Mouse (Mus musculus) MEL (cell line): ENCODE measurements around the gene Cacna1c. TPM values are rescaled to one million over a fixed set of nuclear protein-coding genes. Genes with fewer than 3 reads are reported as not detected.

Experiments
- DNase-seq: peaks from one replicate; pipeline ENCODE4 v3.0.0; 2011; ENCODE audit warnings: low read depth, low spot score
- H3K27ac ChIP-seq: 2 replicates; pipeline ENCODE4 v1.5.1; 2012; ENCODE audit warnings: low read depth, mild to moderate bottlenecking, control low read depth, low read length, moderate library complexity; ENCODE audit not compliant: control insufficient read depth
- H3K27me3 ChIP-seq, 2 experiments: fragments of 150-350 bp in 1 of 2; sonication (generic) in 1 of 2; 2 replicates each; pipeline ENCODE4 v1.6.1; 2012; ENCODE audit warnings: low read length in 2 of 2, mild to moderate bottlenecking in 2 of 2, improper control_type of control experiment in 1 of 2, moderate library complexity in 1 of 2; ENCODE audit not compliant: insufficient read depth in 2 of 2, control insufficient read depth in 1 of 2
- H3K36me3 ChIP-seq, 2 experiments: 2 replicates each; pipeline ENCODE4 v1.6.1; 2012 to 2014; ENCODE audit warnings: low read length in 2 of 2, improper control_type of control experiment in 1 of 2, inconsistent platforms in 1 of 2, mild to moderate bottlenecking in 1 of 2; ENCODE audit not compliant: insufficient read depth in 2 of 2, control insufficient read depth in 1 of 2
- H3K4me1 ChIP-seq, 2 experiments: fragments of 150-350 bp in 1 of 2; sonication (generic) in 1 of 2; 2 replicates each; pipeline ENCODE4 v1.6.1; 2012; ENCODE audit warnings: low read length in 2 of 2, improper control_type of control experiment in 1 of 2, mild to moderate bottlenecking in 1 of 2; ENCODE audit not compliant: insufficient read depth in 2 of 2, control insufficient read depth in 1 of 2
- H3K4me3 ChIP-seq, 2 experiments: fragments of 150-350 bp in 1 of 2; sonication (generic) in 1 of 2; 2 replicates each; pipeline ENCODE4 v1.5.1; 2012; ENCODE audit warnings: low read depth in 2 of 2, low read length in 2 of 2, mild to moderate bottlenecking in 2 of 2, moderate library complexity in 2 of 2, control low read depth in 1 of 2, improper control_type of control experiment in 1 of 2; ENCODE audit not compliant: control insufficient read depth in 1 of 2, insufficient read depth in 1 of 2
- H3K79me2 ChIP-seq: 2 replicates; pipeline ENCODE4 v1.6.1; 2012; ENCODE audit warnings: mild to moderate bottlenecking, low read length, moderate library complexity; ENCODE audit not compliant: control insufficient read depth, poor library complexity, insufficient read depth
- H3K9ac ChIP-seq: 2 replicates; pipeline ENCODE4 v1.6.1; 2012; ENCODE audit warnings: low read depth, mild to moderate bottlenecking, control low read depth, low read length, moderate library complexity; ENCODE audit not compliant: control insufficient read depth, poor library complexity, severe bottlenecking
- H3K9me3 ChIP-seq: fragments of 150-350 bp; sonication (generic); replicated peaks from 2 replicates; pipeline ENCODE4 v1.6.1; 2012; ENCODE audit warnings: mild to moderate bottlenecking, low read length, improper control_type of control experiment, moderate library complexity; ENCODE audit not compliant: insufficient read depth
- BHLHE40 ChIP-seq: IDR thresholded peaks from 2 replicates; pipeline ENCODE4 v1.6.1; 2012; ENCODE audit warnings: low read depth, mild to moderate bottlenecking, inconsistent platforms, low read length, improper control_type of control experiment, borderline replicate concordance
- E2F4 ChIP-seq: IDR thresholded peaks from 2 replicates; pipeline ENCODE4 v1.6.1; 2011; ENCODE audit warnings: low read depth, low read length, improper control_type of control experiment, borderline replicate concordance
- EP300 ChIP-seq, 2 experiments: IDR thresholded peaks; 2 replicates each; pipeline ENCODE4 v1.6.1; 2011; ENCODE audit warnings: improper control_type of control experiment in 2 of 2, low read length in 2 of 2, low read depth in 1 of 2, mild to moderate bottlenecking in 1 of 2
- ETS1 ChIP-seq: IDR thresholded peaks from 2 replicates; pipeline ENCODE4 v1.6.1; 2012; ENCODE audit warnings: low read depth, mild to moderate bottlenecking, inconsistent platforms, low read length, improper control_type of control experiment, moderate library complexity
- GABPA ChIP-seq: IDR thresholded peaks from 2 replicates; pipeline ENCODE4 v1.6.1; 2012; ENCODE audit warnings: low read depth, mild to moderate bottlenecking, inconsistent platforms, low read length, improper control_type of control experiment, moderate library complexity
- HCFC1 ChIP-seq: IDR thresholded peaks from 2 replicates; pipeline ENCODE4 v1.6.1; 2012; ENCODE audit warnings: low read depth, mild to moderate bottlenecking, inconsistent platforms, low read length, improper control_type of control experiment, moderate library complexity
- JUND ChIP-seq: IDR thresholded peaks from 2 replicates; pipeline ENCODE4 v1.6.1; 2011; ENCODE audit warnings: low read depth, mild to moderate bottlenecking, improper control_type of control experiment, low read length
- KAT2A ChIP-seq: conservative IDR thresholded peaks from 2 replicates; pipeline ENCODE4 v1.6.1; 2012; ENCODE audit warnings: low read depth, low read length, improper control_type of control experiment, inconsistent platforms
- MAFK ChIP-seq: IDR thresholded peaks from 2 replicates; pipeline ENCODE4 v1.6.1; 2011; ENCODE audit warnings: low read depth, mild to moderate bottlenecking, low read length, improper control_type of control experiment, borderline replicate concordance
- MAZ ChIP-seq: IDR thresholded peaks from 2 replicates; pipeline ENCODE4 v1.6.1; 2012; ENCODE audit warnings: low read depth, mild to moderate bottlenecking, inconsistent platforms, low read length, improper control_type of control experiment
- MEF2A ChIP-seq: IDR thresholded peaks from 2 replicates; pipeline ENCODE4 v1.6.1; 2014; ENCODE audit warnings: low read depth, mild to moderate bottlenecking, inconsistent platforms, low read length, improper control_type of control experiment; ENCODE audit not compliant: poor library complexity, insufficient replicate concordance, severe bottlenecking; ENCODE audit errors: extremely low read depth
- MXI1 ChIP-seq: IDR thresholded peaks from 2 replicates; pipeline ENCODE4 v1.6.1; 2011; ENCODE audit warnings: mild to moderate bottlenecking, low read depth, low read length, improper control_type of control experiment
- MYC ChIP-seq: IDR thresholded peaks from 2 replicates; pipeline ENCODE4 v1.6.1; 2011; ENCODE audit warnings: low read depth, mild to moderate bottlenecking, low read length, improper control_type of control experiment, moderate library complexity
- NRF1 ChIP-seq: IDR thresholded peaks from 2 replicates; pipeline ENCODE4 v1.6.1; 2014; ENCODE audit warnings: low read depth, mild to moderate bottlenecking, inconsistent platforms, low read length, improper control_type of control experiment, moderate library complexity; ENCODE audit not compliant: poor library complexity, insufficient read depth, severe bottlenecking
- POLR2A ChIP-seq, 2 experiments: IDR thresholded peaks; 2 replicates each; pipeline ENCODE4 v1.6.1; 2011 to 2012; ENCODE audit warnings: low read length in 2 of 2, mild to moderate bottlenecking in 2 of 2, control low read depth in 1 of 2, improper control_type of control experiment in 1 of 2, low read depth in 1 of 2, moderate library complexity in 1 of 2; ENCODE audit not compliant: control insufficient read depth in 1 of 2, insufficient read depth in 1 of 2, poor library complexity in 1 of 2
- RCOR1 ChIP-seq: IDR thresholded peaks from 2 replicates; pipeline ENCODE4 v1.6.1; 2012; ENCODE audit warnings: low read depth, mild to moderate bottlenecking, inconsistent platforms, low read length, improper control_type of control experiment
- SMC3 ChIP-seq: IDR thresholded peaks from 2 replicates; pipeline ENCODE4 v1.6.1; 2011; ENCODE audit warnings: low read depth, low read length, improper control_type of control experiment
- TAL1 ChIP-seq: IDR thresholded peaks from 2 replicates; pipeline ENCODE4 v1.6.1; 2012; ENCODE audit warnings: mild to moderate bottlenecking, inconsistent platforms, low read length, moderate library complexity, mixed read lengths
- TBP ChIP-seq: IDR thresholded peaks from 2 replicates; pipeline ENCODE4 v1.8.0; 2011; ENCODE audit warnings: low read depth, low read length, improper control_type of control experiment
- USF2 ChIP-seq, 2 experiments: IDR thresholded peaks; 2 replicates each; pipeline ENCODE4 v1.6.1; 2011 to 2012; ENCODE audit warnings: improper control_type of control experiment in 2 of 2, low read length in 2 of 2, borderline replicate concordance in 1 of 2, inconsistent platforms in 1 of 2, low read depth in 1 of 2, mild to moderate bottlenecking in 1 of 2; ENCODE audit not compliant: insufficient read depth in 1 of 2
- ZKSCAN1 ChIP-seq: IDR thresholded peaks from 2 replicates; pipeline ENCODE4 v1.6.1; 2012; ENCODE audit warnings: low read depth, mild to moderate bottlenecking, inconsistent platforms, low read length, improper control_type of control experiment, moderate library complexity
- ZMIZ1 ChIP-seq: IDR thresholded peaks from 2 replicates; pipeline ENCODE4 v1.6.1; 2012; ENCODE audit warnings: low read depth, mild to moderate bottlenecking, inconsistent platforms, low read length, improper control_type of control experiment, moderate library complexity
- polyA plus RNA-seq, 2 experiments: library from polyadenylated mRNA; stranded (reverse) in 1 of 2; unstranded in 1 of 2; fragments of >175 nt in 1 of 2; fragments of >200 nt in 1 of 2; gene quantifications; 2 replicates each; pipeline versions ENCODE4 v1.2.1 to v1.2.4; 2012; ENCODE audit warnings: low replicate concordance in 2 of 2, low read depth in 1 of 2; ENCODE audit not compliant: insufficient read length in 2 of 2, insufficient read depth in 1 of 2, missing spikeins in 1 of 2
- total RNA-seq: library from RNA; depleted of rRNA; stranded (reverse); fragments of 300-350 nt; gene quantifications from 2 replicates; pipeline ENCODE4 v1.2.3, GENCODE M21; 2012

Gene Cacna1c
- total and polyA plus RNA-seq, 3 experiments: 3.4 to 4.4 TPM; not detected in 1

DNA sequence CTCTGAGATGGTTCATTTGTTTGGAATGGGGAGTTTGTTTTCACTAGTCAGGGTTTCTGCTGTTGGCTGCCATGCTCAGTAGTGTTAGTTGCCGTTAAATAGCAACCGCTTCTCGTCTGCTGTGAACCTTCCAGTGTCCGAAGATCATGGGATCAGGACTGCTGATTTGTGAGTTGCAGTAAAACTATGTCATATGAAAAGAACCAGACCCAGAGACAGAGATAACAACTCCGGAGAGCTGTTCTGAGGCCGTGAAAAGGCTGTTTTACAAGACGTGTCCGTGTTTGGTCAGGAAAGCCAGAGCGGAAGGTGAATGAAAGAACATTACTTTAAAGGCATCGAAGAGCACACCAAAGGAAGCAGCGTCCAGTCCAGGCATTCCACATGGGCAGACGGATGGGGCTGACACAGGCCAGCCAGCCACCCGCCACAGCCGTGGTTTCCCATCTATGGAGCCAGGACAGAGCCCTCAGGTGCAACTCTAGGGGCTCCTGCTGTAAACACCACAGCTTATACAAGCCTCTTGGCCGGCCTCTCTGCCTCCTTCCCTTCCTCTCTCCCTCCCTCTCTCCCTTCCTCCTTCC, 2.6 kb downstream of the Cacna1c start:
- Histone ChIP-seq H3K9ac (no peak overlapping the region), H3K36me3 (peaks cover 0 to 2% of the 10 kb centered on the region in 2 experiments; a peak in 2 of 4 replicates), H3K4me1 (no peaks in the 10 kb centered on the region), H3K27ac (no peak overlapping the region), H3K9me3 (no peaks in the 10 kb centered on the region), H3K27me3 (no peaks in the 10 kb centered on the region), H3K4me3 (no peak overlapping the region), H3K79me2 (no peaks in the 10 kb centered on the region)
- DNase-seq: no peak
- TF ChIP-seq BHLHE40: no peak
- no peak for TF ChIP-seq TBP
- TF ChIP-seq EP300 (IDR thresholded peaks at IDR 0.05; ENCODE audit: low read depth in 1 of 2, low read length in 2 of 2): no peak
- no peak for TF ChIP-seq MAFK
- TF ChIP-seq ZMIZ1: no peak
- TF ChIP-seq JUND: no peak
- no peak for TF ChIP-seq E2F4
- no peak for TF ChIP-seq MYC
- TF ChIP-seq, all 39 proteins: peak for 0

DNA sequence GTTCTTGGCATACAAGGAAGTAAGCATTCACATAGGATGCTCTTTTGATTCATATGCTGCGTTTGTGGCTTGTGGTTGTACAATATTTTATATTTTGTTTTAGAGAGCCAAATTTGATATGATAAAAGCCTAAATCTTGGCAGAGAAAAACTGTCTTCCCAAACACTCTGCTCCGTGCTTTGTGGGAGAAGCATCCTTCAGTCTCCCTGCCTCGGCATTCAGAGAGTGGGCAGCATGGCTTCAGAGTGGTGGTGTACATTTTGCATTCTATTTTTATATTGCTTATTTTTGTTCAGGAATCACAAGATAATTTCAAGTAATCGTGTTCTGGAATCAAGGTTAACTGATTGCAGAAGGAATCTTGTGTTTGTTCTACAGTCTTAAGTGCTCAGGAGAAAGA, 4.7 kb downstream of the Cacna1c start:
- H3K79me2 ChIP-seq: no peaks in the 10 kb centered on the region
- no peaks in the 10 kb centered on the region for H3K27me3 ChIP-seq
- peaks cover 0 to 2% of the 10 kb centered on the region in 2 experiments; a peak in 1 of 4 replicates for H3K36me3 ChIP-seq
- no peak overlapping the region for H3K27ac ChIP-seq
- H3K9ac ChIP-seq: no peak overlapping the region
- no peak for DNase-seq
- TF ChIP-seq POLR2A (IDR thresholded peaks at IDR 0.05; ENCODE audit: control insufficient read depth in 1 of 2, insufficient read depth in 1 of 2, low read depth in 1 of 2, low read length in 2 of 2, poor library complexity in 1 of 2) (no peak), MAZ (no peak), MEF2A (no peak), GABPA (no peak), ETS1 (no peak), MAFK (no peak), SMC3 (no peak), EP300 (IDR thresholded peaks at IDR 0.05; ENCODE audit: low read depth in 1 of 2, low read length in 2 of 2) (no peak), ZMIZ1 (no peak), USF2 (IDR thresholded peaks at IDR 0.05; ENCODE audit: borderline replicate concordance in 1 of 2, insufficient read depth in 1 of 2, low read depth in 1 of 2, low read length in 2 of 2) (no peak), MXI1 (no peak), KAT2A (no peak), TBP (no peak), TAL1 (no peak), JUND (no peak), RCOR1 (no peak), HCFC1 (no peak), ZKSCAN1 (no peak), NRF1 (no peak)
- TF ChIP-seq, all 39 proteins: peak for 0
- Histone ChIP-seq H3K9me3 (no peaks in the 10 kb centered on the region), H3K4me1 (no peaks in the 10 kb centered on the region), H3K4me3 (no peak overlapping the region)
